Mouse (Mus musculus) liver, postnatal 0 days (tissue): ENCODE results near the gene Sipa1l3.

Experiments
- CTCF ChIP-seq: sonication (generic); IDR thresholded peaks from 2 replicates; pipeline ENCODE4 v1.5.1; 2016; ENCODE audit warnings: antibody characterized with exemption, low read depth
- EP300 ChIP-seq: IDR thresholded peaks from 2 replicates; pipeline ENCODE4 v1.6.1; 2016; ENCODE audit warnings: antibody characterized with exemption, low read depth, mild to moderate bottlenecking

DNA sequence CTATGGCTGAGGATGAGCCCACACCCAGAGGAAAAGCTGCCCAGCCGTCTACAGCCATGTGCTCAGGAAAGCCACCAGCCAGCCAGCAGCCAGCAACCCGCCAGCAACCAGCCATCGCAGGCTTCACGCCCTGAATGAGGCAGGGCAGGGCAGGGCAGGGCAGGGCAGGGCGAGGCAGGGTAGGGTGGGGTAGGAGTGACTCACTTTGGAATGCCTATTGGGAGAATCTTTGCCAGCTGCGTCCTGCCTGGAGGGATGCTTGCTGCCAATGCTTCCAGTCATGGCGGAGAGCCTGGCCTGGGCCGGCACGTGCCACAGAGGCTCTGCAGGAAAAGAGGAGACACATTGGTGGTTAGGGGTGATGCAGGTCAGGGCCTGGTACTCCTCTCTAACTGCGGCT is 168.0 kb downstream of the Sipa1l3 start:
- no peak for TF ChIP-seq CTCF
- no peak for TF ChIP-seq EP300
